8 mouse cellular contexts compared by ENCODE assay signal in genomic region chr5:36712553-36713534, GRCm38 (mm10). TPM values are rescaled to one million over a fixed set of nuclear protein-coding genes. Genes with fewer than 3 reads are reported as not detected.
A peak's percentile ranks its signal among the peaks of the same experiment; 100 is the strongest.
DNase-seq lines count a peak whose midpoint lies in the region; ATAC-seq lines count a peak whose summit lies in the region.

No protein-coding gene starts in this region.

- peak; percentile 90 for DNase-seq in MEL-GATA-1-ER (ENCODE audit: extremely low read depth, low read depth)
- DNase-seq in brain, adult 2 months (ENCODE audit: low read depth, low spot score) = peak; percentile 65
- DNase-seq in forebrain, embryonic 10.5 days (ENCODE audit: extremely low spot score, low spot score) = peak; percentile 60
- DNase-seq in heart, postnatal 10 days = peak; percentile 94
- DNase-seq in kidney, postnatal 36 days = peak; percentile 95 to 97
- DNase-seq in skeletal muscle tissue, adult 2 months (ENCODE audit: low read depth, low spot score) = peak; percentile 97
- DNase-seq in yolk sac, embryonic 10.5 days (ENCODE audit: low spot score) = peak; percentile 96

- peaks cover 40% of the 10 kb centered on the region for H3K27me3 ChIP-seq in forebrain, embryonic 10.5 days (ENCODE audit: poor library complexity, severe bottlenecking)

- H3K27ac ChIP-seq in forebrain, embryonic 10.5 days = peak overlapping the region; percentile 79

- intact Hi-C loops in heart, postnatal 10 days (cut with DNase I) = loop anchor here (2.0 kb wide), 2 partner anchors 16 to 26 kb away; partner anchors contain the start of gene D5Ertd579e

- H3K4me1 ChIP-seq in forebrain, embryonic 10.5 days = peaks cover 23% of the 10 kb centered on the region

- 7% methylated on average over 31 of the region's 31 CpGs for WGBS in forebrain, embryonic 10.5 days

- ATAC-seq in megakaryocyte-erythroid progenitor cell, adult 5-6 weeks (replicated peaks; ENCODE audit: low FRiP score, low TSS enrichment, poor library complexity, severe bottlenecking) = peak; percentile 95

- peak overlapping the region; percentile 53 for H3K4me3 ChIP-seq in forebrain, embryonic 10.5 days

- H3K9me3 ChIP-seq in forebrain, embryonic 10.5 days = no peaks in the 10 kb centered on the region

- no peaks in the 10 kb centered on the region for H3K36me3 ChIP-seq in forebrain, embryonic 10.5 days (replicated peaks)

RNA-seq across cellular contexts. Expression of gene D5Ertd579e, which starts 17.0 kb away (rescaled TPM):
- 27.6 and 31.3 TPM in 2 replicates for polyA plus RNA-seq in forebrain, embryonic 10.5 days (2016; fragmentation: Nextera tagmentation; extraction: Ambion mirVana)
- total RNA-seq in heart, postnatal 10 days (2021) = 10 to 100 TPM; 93.6 to 97.2 TPM
- 21.0 and 24.0 TPM in 2 replicates for total RNA-seq in megakaryocyte-erythroid progenitor cell, adult 5-6 weeks (2014; fragmentation: Nextera tagmentation)
- 25.7 and 44.6 TPM in 2 replicates for total RNA-seq in megakaryocyte-erythroid progenitor cell, adult 5-6 weeks (2017)

RNA-seq across cellular contexts. Expression of gene Bloc1s4, which starts 35.6 kb away (rescaled TPM):
- 19.7 and 20.6 TPM in 2 replicates for polyA plus RNA-seq in forebrain, embryonic 10.5 days (2016; fragmentation: Nextera tagmentation; extraction: Ambion mirVana)
- 10 to 100 TPM; 12.5 to 14.3 TPM for total RNA-seq in heart, postnatal 10 days (2021)
- 10.4 and 15.1 TPM in 2 replicates for total RNA-seq in megakaryocyte-erythroid progenitor cell, adult 5-6 weeks (2014; fragmentation: Nextera tagmentation)
- total RNA-seq in megakaryocyte-erythroid progenitor cell, adult 5-6 weeks (2017) = 23.2 and 24.4 TPM in 2 replicates

Comparison
In these comparisons a context has a peak if more than half of its experiments do, and no peak if none do; other contexts are left out.
1. Peak in every context shown above with its lines: DNase-seq, ATAC-seq, H3K4me3 ChIP-seq and H3K27ac ChIP-seq.